Mouse (Mus musculus) midbrain, postnatal 0 days (tissue): ENCODE measurements around the gene Olfr223. TPM values are rescaled to one million over a fixed set of nuclear protein-coding genes. Genes with fewer than 3 reads are reported as not detected.

Experiments used
- ATAC-seq: fragments of 200-750 bp; cut with Nextera tagmentation; 2 replicates; pipeline ENCODE4 v1.8.0; 2017; ENCODE audit warnings: moderate number of reproducible peaks, mild to moderate bottlenecking, moderate TSS enrichment, moderate library complexity; ENCODE audit not compliant: low FRiP score
- DNase-seq: peaks from one replicate; pipeline ENCODE4 v3.0.0-alpha.2; 2015; ENCODE audit warnings: low spot score
- H3K27ac ChIP-seq: fragments of 300-500 bp; sonication (generic); 2 replicates; pipeline ENCODE4 v1.5.1; 2014; ENCODE audit warnings: low read depth, mild to moderate bottlenecking, low read length, mixed read lengths
- H3K27me3 ChIP-seq: fragments of 300-500 bp; sonication (generic); 2 replicates; pipeline ENCODE4 v1.6.1; 2014; ENCODE audit warnings: low read length, control low read depth, mixed read lengths; ENCODE audit not compliant: insufficient read depth
- H3K36me3 ChIP-seq: fragments of 300-500 bp; sonication (generic); 2 replicates; pipeline ENCODE4 v1.6.1; 2014; ENCODE audit warnings: low read length, control low read depth, mixed read lengths; ENCODE audit not compliant: insufficient read depth
- H3K4me1 ChIP-seq: fragments of 300-500 bp; sonication (generic); 2 replicates; pipeline ENCODE4 v1.6.1; 2014; ENCODE audit warnings: mild to moderate bottlenecking, control low read depth, antibody characterized with exemption, low read length, mixed read lengths; ENCODE audit not compliant: insufficient read depth
- H3K4me2 ChIP-seq: fragments of 300-500 bp; sonication (generic); 2 replicates; pipeline ENCODE4 v1.6.1; 2014; ENCODE audit warnings: low read depth, mild to moderate bottlenecking, low read length, mixed read lengths; ENCODE audit not compliant: poor library complexity, severe bottlenecking
- H3K4me3 ChIP-seq: fragments of 300-500 bp; sonication (generic); 2 replicates; pipeline ENCODE4 v1.5.1; 2014; ENCODE audit warnings: low read depth, mild to moderate bottlenecking, low read length, moderate library complexity
- H3K9ac ChIP-seq: fragments of 300-500 bp; sonication (generic); replicated peaks from 2 replicates; pipeline ENCODE4 v1.6.1; 2014; ENCODE audit warnings: mild to moderate bottlenecking, low read length, moderate library complexity, mixed read lengths; ENCODE audit not compliant: poor library complexity, severe bottlenecking
- H3K9me3 ChIP-seq: fragments of 300-500 bp; sonication (generic); 2 replicates; pipeline ENCODE4 v1.6.1; 2016; ENCODE audit warnings: low read length, control low read depth
- CTCF ChIP-seq: IDR thresholded peaks from 2 replicates; pipeline ENCODE4 v1.5.1; 2016; ENCODE audit warnings: antibody characterized with exemption, mild to moderate bottlenecking
- WGBS: fragments of 180-500 bp; shearing (Covaris S2); extraction: QIAGEN DNeasy Blood & Tissue Kit; methylation state at CpG from one replicate; pipeline ENCODE4 v1.1.7; 2014; 5-methylcytosine and 5-hydroxymethylcytosine counted together
- polyA plus RNA-seq: library from polyadenylated mRNA; unstranded; fragments of >200 nt; fragmentation: Nextera tagmentation; extraction: Ambion mirVana; gene quantifications from 2 replicates; pipeline ENCODE4 v1.2.1, GENCODE M21; 2015
- total RNA-seq: library from RNA; depleted of rRNA; stranded (reverse); fragments of >200 nt; gene quantifications from 2 replicates; pipeline ENCODE4 v1.2.3, GENCODE M21; 2014; rRNA removed

The Olfr223 gene
- total and polyA plus RNA-seq, 2 experiments from 2014 or later, result not detected

DNA sequence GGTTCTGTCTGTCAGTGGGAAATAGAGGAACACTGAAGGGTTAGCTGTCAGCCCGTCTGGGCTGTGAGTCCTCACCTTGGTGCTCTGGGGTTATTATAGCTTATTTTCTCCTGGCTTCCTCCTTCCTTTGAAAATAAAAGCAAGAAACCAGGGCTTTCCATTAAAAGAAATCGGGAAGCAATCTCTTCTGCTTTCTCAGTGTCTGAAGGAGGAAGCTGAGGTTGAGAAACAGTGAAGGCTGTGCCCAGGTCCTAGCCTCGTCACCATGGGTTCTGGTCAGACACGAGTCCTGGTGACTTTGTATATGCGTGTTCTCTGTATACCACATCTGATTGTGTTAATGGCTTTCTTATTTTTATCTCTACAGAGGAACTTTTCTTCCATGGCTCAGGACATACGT lies 50.6 kb downstream of the Olfr223 start:
- no peak overlapping the region for H3K4me2 ChIP-seq
- H3K4me1 ChIP-seq, result no peaks in the 10 kb centered on the region; the same call in 1 of the 2 replicates
- no peaks in the 10 kb centered on the region for H3K36me3 ChIP-seq
- DNase-seq, result no peak
- no peaks in the 10 kb centered on the region for H3K9me3 ChIP-seq
- H3K9ac ChIP-seq, result no peak overlapping the region
- no peak overlapping the region for H3K4me3 ChIP-seq
- no peak for TF ChIP-seq CTCF
- H3K27me3 ChIP-seq, result no peaks in the 10 kb centered on the region
- WGBS, result 80% methylated on average over 6 of the region's 6 CpGs
- no peak for ATAC-seq
- no peak overlapping the region for H3K27ac ChIP-seq

DNA sequence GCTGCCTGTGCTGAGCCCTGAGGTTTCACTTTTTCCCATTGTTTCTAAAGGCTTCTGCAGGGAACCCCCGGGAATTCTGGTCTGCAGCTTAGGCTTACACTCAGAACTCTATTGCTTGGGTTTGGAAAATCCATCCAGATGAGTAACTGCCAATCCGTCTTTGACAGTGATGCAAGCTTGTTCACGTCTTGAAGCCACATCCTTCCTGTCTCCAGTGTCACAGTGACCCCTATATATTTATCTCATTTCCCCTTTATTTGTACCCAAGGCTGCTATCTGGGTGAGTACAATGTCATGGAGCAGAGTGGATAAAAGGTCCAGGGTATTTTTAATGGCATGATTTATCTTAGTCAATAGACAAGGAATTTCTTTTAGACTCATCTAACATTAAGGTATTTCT lies 51.8 kb downstream of the Olfr223 start, which contains the start of gene Nlrp3:
Nlrp3 (plus strand) TSS at position 245 of the 400 bp plus-strand sequence.
- DNase-seq (no peak), ATAC-seq (no peak)
- H3K36me3 ChIP-seq, result no peaks in the 10 kb centered on the region
- WGBS, result 45% methylated on average over 3 of the region's 3 CpGs
- H3K4me3 ChIP-seq, result no peak within 1 kb of the TSS
- no peak within 1 kb of the TSS for H3K9ac ChIP-seq
- H3K27ac ChIP-seq, result no peak within 1 kb of the TSS
- no peaks in the 10 kb centered on the region for H3K27me3 ChIP-seq
- no peak for TF ChIP-seq CTCF
- no peaks in the 10 kb centered on the region for H3K9me3 ChIP-seq
- no peaks in the 10 kb centered on the region; the same call in 1 of the 2 replicates for H3K4me1 ChIP-seq
- no peak within 1 kb of the TSS for H3K4me2 ChIP-seq

DNA sequence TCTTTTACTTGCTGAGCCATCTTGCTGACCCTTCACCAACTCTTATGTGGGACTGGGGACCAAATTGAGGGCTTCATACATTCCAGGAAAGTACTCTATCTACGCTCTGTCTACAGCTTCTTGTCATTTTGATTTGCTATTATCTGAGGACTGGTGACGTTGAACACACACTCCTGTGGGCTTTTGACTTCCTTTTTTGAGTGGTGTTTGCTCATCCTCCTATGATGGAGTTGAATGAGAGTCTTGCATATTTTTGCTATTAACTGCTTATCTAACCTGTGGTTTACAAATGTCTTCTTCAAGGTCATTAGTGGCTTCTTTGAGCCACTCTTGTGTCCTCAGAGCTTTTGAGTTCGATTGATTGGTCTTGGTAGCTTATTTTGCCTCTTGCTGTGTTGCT lies 53.0 kb downstream of the Olfr223 start:
- H3K4me2 ChIP-seq, result no peak overlapping the region
- H3K27me3 ChIP-seq, result no peaks in the 10 kb centered on the region
- ATAC-seq, result no peak
- H3K9me3 ChIP-seq, result no peaks in the 10 kb centered on the region
- H3K27ac ChIP-seq, result no peak overlapping the region
- H3K4me3 ChIP-seq, result no peak overlapping the region
- TF ChIP-seq CTCF, result no peak
- no peaks in the 10 kb centered on the region; the same call in 1 of the 2 replicates for H3K4me1 ChIP-seq
- H3K9ac ChIP-seq, result no peak overlapping the region
- no peaks in the 10 kb centered on the region for H3K36me3 ChIP-seq
- no peak for DNase-seq
- WGBS, result 80% methylated on average over 3 of the region's 3 CpGs

Other genes with a start within 250 kb of the Olfr223 start
- gene Prss38, start 217.6 kb downstream of the Olfr223 start, total RNA-seq, result not detected in 2 replicates
- 0.22 TPM in 1 of 2 replicates, not detected in the other for gene Prss38, start 217.6 kb downstream of the Olfr223 start, polyA plus RNA-seq
- 38.0 and 39.8 TPM in 2 replicates for gene Jmjd4, start 143.2 kb downstream of the Olfr223 start, total RNA-seq
- 22.7 and 24.0 TPM in 2 replicates for gene Jmjd4, start 143.2 kb downstream of the Olfr223 start, polyA plus RNA-seq
- gene Snap47, start 142.1 kb downstream of the Olfr223 start, total RNA-seq, result 465 and 467 TPM in 2 replicates
- gene Snap47, start 142.1 kb downstream of the Olfr223 start, polyA plus RNA-seq, result 588 and 631 TPM in 2 replicates
- gene Zfp867, start 120.8 kb downstream of the Olfr223 start, total RNA-seq, result 7.6 and 11.2 TPM in 2 replicates
- gene Zfp867, start 120.8 kb downstream of the Olfr223 start, polyA plus RNA-seq, result 6.4 and 8.0 TPM in 2 replicates
- 20.2 and 30.4 TPM in 2 replicates for gene Zkscan17, start 66.5 kb downstream of the Olfr223 start, total RNA-seq
- 13.3 and 14.7 TPM in 2 replicates for gene Zkscan17, start 66.5 kb downstream of the Olfr223 start, polyA plus RNA-seq
- gene Nlrp3, start 51.7 kb downstream of the Olfr223 start, total RNA-seq, result 0.27 TPM in 1 of 2 replicates, not detected in the other
- 0.07 and 0.11 TPM in 2 replicates for gene Nlrp3, start 51.7 kb downstream of the Olfr223 start, polyA plus RNA-seq
- gene Olfr222, start 17.1 kb downstream of the Olfr223 start, total RNA-seq, result not detected in 2 replicates
- gene Olfr222, start 17.1 kb downstream of the Olfr223 start, polyA plus RNA-seq, result not detected in 2 replicates
- gene Mprip, start 68.0 kb upstream of the Olfr223 start, total RNA-seq, result 157 and 172 TPM in 2 replicates
- gene Mprip, start 68.0 kb upstream of the Olfr223 start, polyA plus RNA-seq, result 49.3 and 53.3 TPM in 2 replicates
- gene Pld6, start 194.4 kb upstream of the Olfr223 start, total RNA-seq, result 18.3 and 19.0 TPM in 2 replicates
- 26.2 and 32.2 TPM in 2 replicates for gene Pld6, start 194.4 kb upstream of the Olfr223 start, polyA plus RNA-seq
- gene Flcn, start 216.7 kb upstream of the Olfr223 start, total RNA-seq, result 41.5 and 44.0 TPM in 2 replicates
- 31.0 and 34.7 TPM in 2 replicates for gene Flcn, start 216.7 kb upstream of the Olfr223 start, polyA plus RNA-seq
- gene Nt5m, start 246.2 kb upstream of the Olfr223 start, total RNA-seq, result 72.6 and 86.9 TPM in 2 replicates
- 92.2 and 99.1 TPM in 2 replicates for gene Nt5m, start 246.2 kb upstream of the Olfr223 start, polyA plus RNA-seq
- 94.1 and 104 TPM in 2 replicates for gene Cops3, start 246.5 kb upstream of the Olfr223 start, total RNA-seq
- gene Cops3, start 246.5 kb upstream of the Olfr223 start, polyA plus RNA-seq, result 147 and 148 TPM in 2 replicates